Mouse (Mus musculus) CH12F3 (cell line): ENCODE measurements around the gene Dusp22.

Experiments
- in situ Hi-C: fragments of 300-500 bp; cut with MboI; formaldehyde crosslinking; loops from 2 replicates; pipeline ENCODE4 v1.14.3; 2020; ENCODE audit warnings: low sequenced_read_pairs

Dusp22 gene

DNA sequence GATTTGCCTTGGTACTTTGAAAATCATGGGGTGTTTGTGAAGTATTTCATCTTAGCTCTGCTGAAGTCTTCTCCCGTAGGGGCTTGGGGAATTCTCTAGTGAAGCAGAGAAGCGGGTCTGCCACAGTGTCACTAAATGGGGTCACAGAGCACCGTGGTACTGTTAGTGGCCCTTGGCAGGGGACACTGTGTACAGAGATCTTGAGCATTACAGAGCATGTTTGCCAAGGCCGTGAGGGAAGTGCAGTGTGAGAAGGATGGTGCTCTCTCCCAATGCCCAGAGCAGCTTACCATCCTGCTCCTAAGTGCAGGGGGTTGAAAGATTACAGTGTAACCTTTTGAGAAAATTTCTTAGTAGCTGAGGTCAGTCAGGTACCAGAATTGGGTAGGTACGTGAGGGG is 8.5 kb downstream of the Dusp22 start:
- in situ Hi-C loops: no loop called here

DNA sequence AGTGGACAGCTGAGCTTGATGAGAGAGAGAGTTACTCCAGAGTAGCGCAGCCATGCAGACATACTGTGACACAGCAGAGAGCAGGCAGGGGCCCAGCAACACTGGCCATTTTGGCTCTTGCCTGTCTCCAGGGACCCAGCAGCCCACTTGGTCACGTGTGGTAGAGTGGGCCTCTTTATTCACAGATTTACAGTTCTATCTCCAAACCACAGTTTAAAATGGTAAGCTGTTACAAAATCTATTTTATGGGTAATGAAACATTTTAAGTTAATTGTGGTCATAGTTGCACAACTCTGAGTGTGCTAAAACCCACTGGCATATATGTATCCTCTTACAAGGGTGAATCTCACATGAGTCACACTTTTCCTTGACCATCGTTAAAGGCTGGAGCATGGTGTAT is 9.5 kb downstream of the Dusp22 start:
- in situ Hi-C loops: no loop called here

DNA sequence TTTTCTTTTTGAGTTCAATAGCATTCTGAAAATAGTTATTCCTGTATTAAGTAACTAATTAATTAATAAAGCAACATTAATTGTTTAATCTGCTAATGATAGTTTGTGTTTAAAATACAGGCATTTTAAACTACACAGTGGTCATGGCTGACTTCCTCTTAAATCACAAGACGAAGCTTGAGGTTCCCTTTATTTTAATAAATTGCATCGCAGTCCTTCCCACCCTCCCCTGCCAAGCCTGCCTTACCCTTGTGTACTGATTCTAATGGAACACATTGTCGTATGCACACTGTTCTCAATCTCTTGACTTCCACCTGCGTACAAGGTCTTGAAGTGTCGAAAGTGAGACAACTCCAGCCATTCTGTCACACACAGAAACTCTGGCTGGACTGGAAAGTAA is 14.1 kb downstream of the Dusp22 start:
- in situ Hi-C loops: no loop called here

DNA sequence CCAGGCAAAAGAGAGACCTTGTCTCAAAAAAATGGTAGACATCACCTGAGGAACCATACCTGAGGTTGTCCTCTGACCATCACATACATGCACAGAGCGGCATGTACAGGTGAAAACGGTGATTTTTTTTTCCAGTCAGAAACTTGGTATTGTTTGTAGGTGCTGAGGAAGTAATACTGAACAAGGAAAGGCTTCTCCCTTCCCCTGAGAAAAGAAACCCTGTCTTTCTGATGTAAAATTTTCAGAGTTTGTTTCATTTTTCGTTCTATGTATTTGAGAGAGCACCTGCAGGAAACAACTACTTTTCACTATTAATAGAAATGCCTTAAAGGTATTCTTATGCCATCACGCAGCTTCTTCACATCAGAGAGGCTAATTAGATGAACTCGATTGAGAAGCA is 19.0 kb downstream of the Dusp22 start:
- in situ Hi-C loops: no loop called here

DNA sequence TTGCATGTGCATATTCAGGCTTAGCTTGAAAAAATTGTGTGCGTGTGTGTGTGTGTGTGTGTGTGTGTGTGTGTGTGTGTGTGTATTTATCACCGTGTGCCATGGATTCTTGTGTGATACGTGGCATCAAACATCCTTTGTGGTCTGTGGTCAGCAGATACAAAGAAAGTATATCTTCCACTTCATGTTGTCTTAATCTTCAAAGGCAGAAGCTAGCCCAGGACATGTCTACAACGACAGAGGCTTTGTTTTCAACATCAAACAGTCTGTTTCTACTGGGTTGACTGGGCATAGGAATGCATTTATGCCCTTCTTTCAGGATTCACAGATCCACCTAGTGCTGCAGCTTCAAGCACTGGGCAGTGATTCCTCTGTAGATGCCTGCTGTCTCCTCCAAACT is 22.1 kb downstream of the Dusp22 start:
- in situ Hi-C loops: no loop called here

DNA sequence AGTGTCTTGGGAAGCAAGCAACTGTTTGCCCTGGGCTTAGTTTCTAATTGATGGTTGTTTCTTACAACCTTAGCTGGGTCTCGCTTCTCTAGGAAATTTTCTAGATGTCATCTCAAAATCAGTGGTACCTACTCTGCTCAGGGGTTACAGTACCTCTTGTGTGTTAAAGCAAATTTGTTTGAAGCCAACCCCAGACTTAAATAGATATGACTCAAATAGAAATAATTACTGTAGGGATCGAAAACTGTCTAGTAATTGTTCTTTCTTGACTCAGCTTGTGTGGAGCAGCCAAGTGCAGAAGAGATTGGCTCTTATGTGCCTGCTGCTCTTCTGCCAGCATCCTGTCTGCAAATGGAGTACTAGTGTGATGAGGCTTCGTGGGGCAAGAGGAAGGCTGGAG is 22.5 kb downstream of the Dusp22 start:
- in situ Hi-C loops: no loop called here

DNA sequence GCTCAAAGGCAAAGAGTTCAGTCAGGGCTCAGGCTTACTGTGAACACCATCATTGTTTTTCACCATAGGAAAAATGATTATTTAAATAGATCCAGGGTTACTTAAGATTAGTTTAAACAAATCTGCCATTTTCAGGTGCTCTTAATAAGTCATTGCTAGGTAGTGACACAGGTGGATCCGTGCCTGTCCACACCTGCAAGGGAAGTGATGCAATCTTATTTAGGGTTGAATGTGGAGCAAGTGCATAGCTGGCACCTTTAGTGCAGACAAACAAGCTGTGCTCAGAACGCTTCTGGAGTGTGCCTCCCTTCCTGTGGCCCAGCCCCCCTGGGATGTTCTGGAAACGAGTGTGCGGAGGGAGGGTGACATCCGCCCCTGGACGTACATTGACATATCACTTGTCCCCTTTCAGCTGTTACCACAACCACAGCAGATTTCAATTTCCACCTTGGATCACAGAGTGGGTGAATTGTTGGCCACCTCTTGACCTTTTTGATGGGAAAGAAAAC is 24.9 kb downstream of the Dusp22 start:
- in situ Hi-C loops: no loop called here

DNA sequence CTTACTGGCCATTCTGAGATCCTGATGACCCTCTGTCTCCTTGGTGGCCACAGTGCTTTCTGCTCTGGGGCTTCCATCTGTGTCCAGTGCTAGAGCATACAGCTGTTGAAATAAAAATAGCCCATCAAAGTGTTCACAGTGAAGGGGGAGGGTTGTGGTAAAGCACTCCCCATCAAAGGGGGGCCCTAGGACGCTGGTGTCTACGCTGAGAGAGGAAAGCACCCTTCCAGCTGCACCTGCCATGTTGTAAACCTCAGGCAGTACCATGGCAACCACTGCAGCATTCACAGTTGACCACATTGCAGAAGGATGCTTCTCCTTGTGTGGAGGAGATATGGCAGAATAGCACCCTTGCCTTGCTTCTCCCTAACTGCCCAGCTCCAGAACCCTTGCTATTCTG is 26.2 kb downstream of the Dusp22 start:
- in situ Hi-C loops: no loop called here

DNA sequence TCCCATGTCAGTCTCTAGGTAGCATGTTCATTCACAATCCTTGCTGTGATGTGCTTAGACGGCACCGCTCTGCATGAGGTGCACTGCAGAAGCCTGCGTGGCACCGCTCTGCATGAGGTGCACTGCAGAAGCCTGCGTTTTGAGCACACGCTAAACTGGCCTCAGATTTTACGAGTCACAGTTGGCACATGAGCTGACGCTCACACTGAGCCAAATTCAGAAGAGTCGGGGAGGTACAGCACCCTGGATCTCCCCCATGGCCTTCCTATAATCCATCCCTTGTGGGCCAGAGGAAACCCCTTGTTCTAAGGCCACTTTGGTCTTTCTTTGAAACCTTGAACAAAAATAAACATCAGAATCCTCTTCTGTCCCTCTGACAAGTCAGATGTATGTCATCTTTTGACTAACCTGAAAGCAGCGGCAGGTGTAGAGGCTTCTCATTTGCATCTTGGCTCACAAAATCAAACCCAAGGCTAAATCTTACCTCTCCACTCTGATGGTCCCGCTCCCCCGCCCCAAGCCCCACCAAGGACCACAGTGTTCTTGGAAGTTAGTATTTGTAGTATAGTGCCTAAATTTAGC is 28.3 kb downstream of the Dusp22 start:
- in situ Hi-C loops: no loop called here

DNA sequence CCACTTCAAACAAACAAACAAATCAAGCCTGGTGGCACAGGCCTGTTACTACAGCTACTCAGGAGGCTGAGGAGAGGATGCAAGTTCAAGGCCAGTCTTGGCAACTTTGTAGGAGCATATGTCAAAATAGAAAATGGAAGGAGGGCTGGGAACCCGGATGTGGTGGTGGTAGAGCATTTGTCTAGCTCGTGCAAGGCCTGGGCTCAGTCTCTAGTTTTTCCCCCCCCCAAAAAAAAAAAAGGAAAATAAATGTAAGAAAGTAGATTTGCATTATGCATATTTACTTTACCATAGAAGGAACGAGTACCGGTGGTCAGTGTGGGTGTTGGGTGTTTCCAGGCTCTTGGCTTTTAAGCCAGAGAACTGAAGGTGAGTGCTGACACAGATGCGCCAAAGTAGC is 29.7 kb downstream of the Dusp22 start:
- in situ Hi-C loops: no loop called here

DNA sequence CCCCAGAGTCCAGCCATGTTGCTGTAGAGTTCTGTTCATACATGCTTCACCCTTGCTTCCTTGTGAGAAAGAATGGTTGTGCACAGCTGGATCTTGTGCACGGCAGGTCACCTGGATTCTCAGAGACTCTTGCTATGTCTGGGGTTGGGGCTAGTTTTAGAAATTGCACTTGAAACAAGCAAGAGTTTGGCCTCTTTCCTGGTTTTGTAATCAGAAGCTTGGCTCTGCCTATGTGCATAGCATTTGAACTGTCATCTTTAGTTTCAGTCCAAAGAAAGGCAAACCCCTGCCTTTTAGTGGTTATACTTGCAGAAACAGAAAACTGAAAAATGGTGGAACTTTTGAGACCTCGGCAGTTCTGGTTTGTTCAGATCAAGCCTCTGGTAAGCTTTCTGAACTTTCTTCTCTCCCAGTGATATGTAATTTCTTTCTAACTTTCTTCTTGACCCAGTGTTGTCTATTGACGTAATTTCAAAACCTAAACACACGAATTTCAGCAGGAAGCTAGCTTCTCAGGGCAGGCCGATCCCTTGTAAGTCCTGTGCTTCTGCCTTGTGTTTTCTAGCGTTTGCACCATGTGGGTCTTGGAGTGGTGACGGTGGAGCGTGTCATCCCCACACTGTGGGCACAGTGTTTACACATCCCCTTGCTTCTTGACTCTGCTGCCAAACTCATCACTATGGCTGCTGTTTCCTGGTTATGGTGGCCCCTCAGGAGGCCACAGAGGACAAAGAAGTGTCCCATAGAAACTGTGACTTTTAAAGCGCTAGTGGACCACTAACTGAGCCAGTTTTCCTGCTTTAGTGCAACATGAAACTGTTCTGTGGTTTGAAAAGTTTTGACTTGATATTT is 31.9 kb downstream of the Dusp22 start:
- in situ Hi-C loops: no loop called here

DNA sequence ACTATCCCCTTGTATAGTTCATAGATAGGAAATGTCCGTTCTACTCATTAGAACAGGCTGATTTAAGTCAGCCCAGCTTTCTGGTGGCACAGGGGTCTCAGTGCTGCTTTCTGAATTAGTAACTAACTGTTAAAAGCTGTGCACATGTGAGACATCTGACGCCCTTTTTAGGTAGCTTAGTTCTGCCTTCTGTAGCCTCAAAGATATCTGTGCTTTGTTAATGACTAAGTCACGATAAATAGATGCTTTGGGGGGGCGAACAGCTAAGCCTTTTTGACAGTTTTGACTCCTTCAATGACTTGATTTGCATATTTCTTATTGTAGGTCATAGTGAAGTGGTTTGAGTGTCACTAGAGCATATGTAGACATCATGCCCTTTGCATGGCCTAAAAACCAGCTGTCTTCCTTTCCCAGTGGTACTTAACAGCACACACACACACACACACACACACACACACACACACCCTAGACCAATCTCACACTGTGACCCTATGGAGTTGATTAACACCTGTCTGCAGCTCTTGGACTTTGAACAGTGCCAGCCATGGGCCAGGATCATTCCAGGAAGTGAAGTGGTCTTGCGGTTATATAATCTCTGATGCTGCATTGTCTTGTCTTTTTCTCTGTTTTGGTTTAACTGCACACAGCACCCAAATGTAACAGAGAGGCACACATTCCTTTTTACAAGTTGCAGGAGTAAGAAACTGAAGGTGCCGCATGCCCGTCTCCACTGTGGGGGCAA is 33.0 kb downstream of the Dusp22 start:
- in situ Hi-C loops: no loop called here

DNA sequence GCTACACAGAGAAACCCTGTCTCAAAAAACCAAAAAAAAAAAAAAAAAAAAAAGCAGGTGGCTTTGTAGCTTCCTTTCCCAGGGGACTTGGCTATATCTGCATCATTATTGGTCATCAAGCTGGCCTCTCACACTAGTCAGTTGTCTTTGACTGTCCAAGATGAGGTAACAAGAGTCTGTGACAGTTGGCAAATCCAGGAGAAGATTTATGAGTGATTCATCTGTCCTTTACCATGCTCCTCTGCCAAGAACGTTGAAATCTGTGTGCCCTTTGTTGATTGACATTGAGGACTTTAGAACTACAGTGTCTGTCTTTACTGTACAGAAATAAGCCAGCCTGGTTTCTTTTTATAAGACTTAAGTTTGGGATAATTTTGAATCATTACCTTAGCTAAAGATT is 35.4 kb downstream of the Dusp22 start:
- in situ Hi-C loops: no loop called here

DNA sequence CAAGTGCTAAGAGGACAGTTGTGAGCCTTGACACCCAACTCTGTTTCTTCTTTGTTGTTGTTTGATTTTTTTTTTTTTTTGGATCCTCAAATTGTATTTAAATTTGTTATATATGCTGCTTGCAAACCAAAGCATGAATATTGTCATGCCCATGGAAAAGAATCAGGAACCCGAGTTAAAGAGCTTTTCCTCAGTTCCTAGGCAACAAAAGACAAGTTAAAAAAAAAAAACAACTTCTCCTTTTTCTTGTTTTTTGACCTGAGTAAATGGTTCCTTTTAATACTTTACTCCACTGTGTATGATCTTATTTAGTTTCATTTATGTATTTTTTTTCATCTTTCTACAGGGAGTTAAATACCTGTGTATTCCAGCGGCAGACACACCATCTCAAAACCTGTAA is 36.1 kb downstream of the Dusp22 start:
- in situ Hi-C loops: no loop called here

DNA sequence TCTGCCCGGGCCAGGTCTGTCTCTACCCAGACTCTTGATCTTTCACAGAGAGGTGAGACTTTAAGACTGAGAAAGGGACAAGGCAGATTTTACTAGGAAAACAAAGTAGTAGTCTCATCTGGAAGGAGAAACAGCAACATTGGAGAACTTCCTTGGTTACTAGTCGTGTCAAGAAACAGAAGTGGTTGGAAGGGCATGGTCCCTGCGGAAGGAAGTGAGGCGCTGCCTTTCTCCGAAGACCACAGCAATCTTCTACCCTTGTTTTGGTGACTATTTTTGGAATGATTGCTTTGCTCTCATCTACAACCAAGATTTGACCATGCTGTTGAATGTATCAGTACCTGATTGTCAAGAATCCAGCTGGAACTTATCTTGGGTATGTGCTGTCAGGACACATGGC is 38.1 kb downstream of the Dusp22 start:
- in situ Hi-C loops: no loop called here

DNA sequence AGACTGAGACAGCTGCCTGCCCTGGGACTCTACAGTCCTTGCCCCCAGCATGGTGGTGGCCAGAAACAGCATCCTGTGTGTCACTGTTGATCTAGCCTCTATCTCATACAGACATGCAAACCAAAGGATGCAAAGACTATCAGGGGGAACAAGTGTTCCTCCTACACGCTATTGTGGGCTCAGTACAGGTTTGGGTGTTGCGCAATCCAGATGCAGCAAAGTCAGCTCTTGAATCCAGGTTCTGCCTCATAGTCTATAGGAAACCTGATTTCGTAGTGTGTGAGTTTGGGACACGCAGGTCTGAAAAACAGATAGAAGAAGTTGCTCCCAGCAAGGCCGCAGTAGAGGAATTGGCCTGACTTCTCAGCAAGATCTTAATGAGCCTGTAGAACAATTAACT is 42.9 kb downstream of the Dusp22 start:
- in situ Hi-C loops: no loop called here

DNA sequence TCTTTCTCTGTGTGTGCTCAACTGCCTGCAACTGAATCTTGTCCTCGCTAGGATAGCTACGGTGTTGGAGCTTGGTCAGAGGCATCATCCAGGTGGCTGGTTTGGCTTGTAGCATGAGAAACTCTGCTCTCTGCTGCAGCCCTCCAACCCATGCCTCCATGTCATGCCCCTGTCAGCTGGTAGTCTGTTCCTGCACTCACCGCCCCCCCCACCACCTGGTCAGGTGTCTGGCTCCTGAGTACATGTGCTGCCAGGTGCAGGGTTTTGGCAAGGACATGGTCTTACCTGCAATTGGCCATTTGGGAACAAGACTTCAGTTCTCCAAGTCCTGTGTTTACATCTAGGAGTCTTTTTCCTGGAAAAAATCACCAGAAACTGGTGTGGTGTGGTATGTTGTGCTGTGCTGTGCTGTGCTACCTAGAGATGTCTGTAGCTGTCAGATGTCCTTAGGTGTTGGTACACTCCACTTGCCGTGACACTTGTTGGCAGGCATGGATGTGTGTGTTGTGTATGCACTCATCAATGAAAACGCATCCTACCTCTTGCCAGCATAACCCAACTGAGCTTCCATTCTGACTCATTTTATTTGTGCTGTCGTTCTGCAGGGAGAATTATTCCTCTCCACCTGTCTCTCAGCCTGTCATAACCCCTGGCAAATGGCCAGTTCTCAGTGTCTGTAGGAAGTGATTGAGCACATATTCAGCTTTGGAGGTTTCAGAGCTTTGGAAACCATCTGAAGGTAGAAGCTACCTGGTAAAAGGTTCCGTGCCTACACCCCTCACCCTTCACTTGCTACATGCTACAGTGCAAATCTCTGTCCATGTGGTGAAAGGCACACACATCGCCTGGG is 44.7 kb downstream of the Dusp22 start:
- in situ Hi-C loops: no loop called here

DNA sequence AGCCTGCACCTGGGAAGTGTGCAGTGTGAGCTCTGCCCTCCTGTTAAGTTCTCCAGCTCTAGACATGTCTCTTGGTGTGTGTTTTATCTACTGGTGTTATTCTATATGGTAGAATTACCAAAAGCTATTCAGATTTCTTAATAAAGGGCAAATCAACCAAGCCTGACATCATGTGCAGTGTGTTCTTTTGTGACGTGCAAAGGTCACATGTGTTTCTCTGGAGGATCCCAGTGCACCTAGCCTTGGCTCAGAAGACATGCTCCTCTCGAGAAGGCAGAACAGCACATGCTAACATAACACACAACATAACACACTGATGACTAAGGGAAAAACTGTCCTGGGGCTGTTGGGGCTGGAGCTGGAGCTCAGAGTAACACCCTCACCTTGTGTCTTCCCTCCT is 51.3 kb downstream of the Dusp22 start:
- in situ Hi-C loops: no loop called here

DNA sequence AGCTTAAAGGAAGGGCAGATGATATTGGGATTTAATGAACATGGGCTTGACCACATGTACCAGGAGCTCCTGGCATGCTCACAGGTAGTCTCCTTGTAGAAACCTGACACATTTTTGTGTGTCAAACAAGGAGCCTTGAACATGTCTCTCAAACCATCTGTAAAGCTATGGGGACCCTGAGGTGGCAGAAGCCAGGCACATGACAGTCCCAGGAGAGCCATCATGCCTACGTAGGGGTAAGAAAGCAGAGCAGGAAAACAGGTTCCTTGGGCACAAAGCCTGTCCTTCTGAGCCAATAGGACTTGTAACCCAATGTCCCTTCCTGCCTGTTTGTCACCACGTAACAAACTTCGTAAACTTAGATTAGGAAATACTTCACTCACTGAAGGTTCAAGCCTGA is 51.9 kb downstream of the Dusp22 start:
- in situ Hi-C loops: no loop called here

DNA sequence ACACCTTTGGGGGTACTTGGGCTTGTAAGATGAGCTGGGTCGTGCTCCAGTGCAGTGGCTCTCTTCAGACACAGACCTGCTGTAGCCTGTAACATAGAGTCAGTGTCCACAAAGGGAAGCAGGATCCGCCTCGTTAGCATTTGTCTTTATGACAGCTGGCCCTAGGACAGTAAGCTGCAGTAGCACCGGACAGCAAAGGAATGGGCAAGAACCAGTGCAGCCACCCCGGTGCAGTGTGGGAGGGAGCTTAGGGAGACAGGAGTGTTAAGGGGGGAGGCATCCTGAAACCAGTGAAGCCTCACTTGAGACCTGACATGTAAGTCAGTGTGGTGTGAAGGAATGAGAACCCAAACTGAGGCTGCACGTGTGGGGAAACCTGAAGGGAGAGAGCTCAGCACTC is 52.5 kb downstream of the Dusp22 start:
- in situ Hi-C loops: no loop called here

DNA sequence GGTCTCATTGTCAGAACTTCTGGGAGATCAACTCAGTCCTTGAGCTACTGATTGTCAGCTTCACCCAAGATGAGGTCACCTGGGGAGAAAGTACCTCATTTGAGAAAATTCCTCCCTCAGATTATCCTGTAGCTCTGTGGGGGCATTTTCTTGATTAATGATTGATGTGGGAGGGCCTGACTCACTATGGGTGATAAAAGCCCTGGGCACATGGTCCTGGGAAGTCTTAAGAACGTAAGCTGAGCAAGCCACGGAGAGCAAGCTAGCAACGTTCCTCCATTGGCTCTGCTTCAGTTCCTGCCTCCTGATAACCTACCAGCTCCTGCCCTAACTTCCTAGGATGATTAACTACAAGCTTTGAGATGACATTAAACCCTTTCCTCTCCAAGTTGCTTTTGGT is 53.8 kb downstream of the Dusp22 start:
- in situ Hi-C loops: no loop called here
